Mouse (Mus musculus): Measurements from ENCODE around the gene Tent5c.

GRCm38 (mm10) chr3:100503882-100504281, 14.8 kb upstream of the Tent5c start:
- TF ChIP-seq CTCF (IDR thresholded peaks at IDR 0.05; ENCODE audit: low read depth) (no peak), EP300 (IDR thresholded peaks at IDR 0.05; ENCODE audit: low read depth) (no peak)

Measured in liver, embryonic 14.5 days (tissue).